Mouse (Mus musculus) ES-E14 (cell line): ENCODE measurements at regions not wholly inside any gene's neighbourhood (a gene's known extent, or its start where the extent isn't known, plus 50 kb on each side); places are given as distances from the start of the nearest gene placed in this dataset.

Source experiments
- DNase-seq: peaks from one replicate; pipeline ENCODE4 v3.0.0-alpha.2; 2013; ENCODE audit warnings: low read depth, low spot score
- H3K27ac ChIP-seq: 2 replicates; pipeline ENCODE4 v1.5.1; 2012; ENCODE audit warnings: low read depth, mild to moderate bottlenecking, low read length, moderate library complexity, mixed read lengths; ENCODE audit not compliant: poor library complexity, insufficient read depth, severe bottlenecking
- H3K36me3 ChIP-seq: 2 replicates; pipeline ENCODE4 v1.6.1; 2012; ENCODE audit warnings: mild to moderate bottlenecking, low read length, moderate library complexity, mixed read lengths; ENCODE audit not compliant: control insufficient read depth, poor library complexity, insufficient read depth, severe bottlenecking
- H3K4me1 ChIP-seq, 2 experiments: fragments of 150-350 bp in 1 of 2; sonication (generic) in 1 of 2; 2 replicates each; pipeline ENCODE4 v1.6.1; 2012; ENCODE audit warnings: low read length in 2 of 2, mild to moderate bottlenecking in 1 of 2, mixed read lengths in 1 of 2; ENCODE audit not compliant: control insufficient read depth in 2 of 2, insufficient read depth in 2 of 2, poor library complexity in 1 of 2
- H3K4me3 ChIP-seq, 2 experiments: fragments of 150-350 bp in 1 of 2; sonication (generic) in 1 of 2; 2 replicates each; pipeline ENCODE4 v1.5.1; 2012; ENCODE audit warnings: low read length in 2 of 2, low read depth in 1 of 2, mild to moderate bottlenecking in 1 of 2, mixed read lengths in 1 of 2; ENCODE audit not compliant: insufficient read depth in 1 of 2, poor library complexity in 1 of 2, severe bottlenecking in 1 of 2
- H3K9ac ChIP-seq: 2 replicates; pipeline ENCODE4 v1.6.1; 2012; ENCODE audit warnings: low read depth, mild to moderate bottlenecking, low read length, mixed read lengths; ENCODE audit not compliant: poor library complexity, insufficient read depth, severe bottlenecking
- H3K9me3 ChIP-seq: fragments of 150-350 bp; sonication (generic); 2 replicates; pipeline ENCODE4 v1.6.1; 2012; ENCODE audit warnings: low read depth, mild to moderate bottlenecking, low read length; ENCODE audit not compliant: control insufficient read depth, insufficient read depth
- CHD2 ChIP-seq: IDR thresholded peaks from 2 replicates; pipeline ENCODE4 v1.6.1; 2014; ENCODE audit warnings: mild to moderate bottlenecking, low read depth, low read length, inconsistent platforms
- HCFC1 ChIP-seq: IDR thresholded peaks from 2 replicates; pipeline ENCODE4 v1.6.1; 2012; ENCODE audit warnings: low read length, inconsistent platforms, borderline replicate concordance; ENCODE audit not compliant: insufficient read depth
- MAFK ChIP-seq: IDR thresholded peaks from 2 replicates; pipeline ENCODE4 v1.6.1; 2014; ENCODE audit warnings: mild to moderate bottlenecking, low read depth, low read length, inconsistent platforms; ENCODE audit not compliant: insufficient read depth
- ZC3H11A ChIP-seq: IDR thresholded peaks from 2 replicates; pipeline ENCODE4 v1.6.1; 2012; ENCODE audit warnings: low read depth, mild to moderate bottlenecking, inconsistent platforms, low read length, borderline replicate concordance
- ZNF384 ChIP-seq: IDR thresholded peaks from 2 replicates; pipeline ENCODE4 v1.6.1; 2012; ENCODE audit warnings: low read depth, low read length, inconsistent platforms
- in situ Hi-C, 2 experiments: fragments of 600-800 bp; cut with MboI; formaldehyde crosslinking; loops; one replicate each; pipeline ENCODE4 v1.15.1; 2025; ENCODE audit warnings: low sequenced_read_pairs in 2 of 2, inconsistent platforms in 1 of 2; ENCODE audit not compliant: unreplicated experiment in 2 of 2

DNA sequence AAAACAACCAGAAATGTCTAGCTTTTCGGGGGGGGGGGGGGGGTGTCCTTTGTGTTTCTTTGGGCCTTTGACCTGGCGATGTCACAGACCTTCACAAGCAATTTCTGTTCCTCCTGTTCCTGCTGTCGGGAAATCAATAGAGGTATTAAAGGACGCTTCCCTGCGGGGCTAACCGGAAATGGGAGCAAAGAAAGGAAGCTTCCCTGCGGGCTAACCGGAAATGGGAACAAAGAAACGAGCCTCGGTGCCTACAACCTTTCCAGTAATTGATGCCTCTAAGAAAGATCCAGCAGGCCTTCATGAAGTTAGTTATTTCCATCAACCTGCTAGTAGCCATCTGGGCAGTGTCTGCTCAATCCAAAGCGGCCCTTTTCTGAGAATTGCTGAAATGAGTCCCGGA is 78.2 kb upstream of the Phyhipl start:
- no peak for DNase-seq
- Histone ChIP-seq H3K4me3 (no peak overlapping the region), H3K36me3 (no peaks in the 10 kb centered on the region), H3K27ac (peak overlapping the region; percentile 75; the same call in 1 of the 2 replicates), H3K4me1 (peaks cover 0 to under 1% of the 10 kb centered on the region in 2 experiments; a peak in 1 of 4 replicates), H3K9ac (no peak overlapping the region), H3K9me3 (no peaks in the 10 kb centered on the region)
- TF ChIP-seq ZC3H11A (no peak), ZNF384 (no peak), CHD2 (no peak), MAFK (no peak), HCFC1 (no peak)
- in situ Hi-C loops, result no loop called here

- H3K27ac ChIP-seq, result no peak overlapping the region; the same call in 1 of the 2 replicates
- no peaks in the 10 kb centered on the region for H3K4me1 ChIP-seq
- no peak for TF ChIP-seq ZC3H11A
- TF ChIP-seq ZNF384, result no peak
- TF ChIP-seq HCFC1, result no peak
- TF ChIP-seq MAFK, result no peak
- no peak for TF ChIP-seq CHD2
- H3K9ac ChIP-seq, result no peak overlapping the region
- in situ Hi-C loops, result no loop called here
- H3K4me3 ChIP-seq, result no peak overlapping the region
- no peaks in the 10 kb centered on the region for H3K36me3 ChIP-seq
- no peak for DNase-seq
- H3K9me3 ChIP-seq, result no peaks in the 10 kb centered on the region
Observed at GRCm38 (mm10) chr10:70733478-70733877, 77.7 kb upstream of the Phyhipl start.

DNA sequence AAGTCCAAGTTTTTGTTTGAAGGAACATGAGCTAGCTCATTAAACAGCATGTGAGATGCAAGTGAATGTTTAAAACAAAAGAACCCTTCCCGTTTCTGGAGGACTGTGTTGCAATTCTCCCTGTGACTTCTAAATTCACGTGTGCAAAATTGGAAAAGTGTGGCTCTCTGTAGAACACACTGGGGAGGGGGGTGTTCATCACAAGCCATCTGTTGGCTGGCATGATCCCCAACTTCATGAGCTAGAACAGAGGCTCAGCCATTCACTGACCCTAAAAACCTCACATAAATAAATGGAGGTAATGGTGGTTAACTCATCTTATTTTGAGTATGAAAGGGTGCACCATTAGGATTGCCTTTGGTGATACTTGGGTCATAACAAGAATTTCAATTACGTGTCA is 69.3 kb upstream of the Phyhipl start:
- Histone ChIP-seq H3K4me3 (no peak overlapping the region), H3K9ac (no peak overlapping the region), H3K27ac (no peak overlapping the region), H3K9me3 (no peaks in the 10 kb centered on the region), H3K4me1 (no peaks in the 10 kb centered on the region; a peak in 1 of 4 replicates), H3K36me3 (no peaks in the 10 kb centered on the region)
- DNase-seq, result no peak
- TF ChIP-seq HCFC1, result no peak
- TF ChIP-seq ZC3H11A, result no peak
- no peak for TF ChIP-seq MAFK
- no peak for TF ChIP-seq ZNF384
- no peak for TF ChIP-seq CHD2
- in situ Hi-C loops, result no loop called here

DNA sequence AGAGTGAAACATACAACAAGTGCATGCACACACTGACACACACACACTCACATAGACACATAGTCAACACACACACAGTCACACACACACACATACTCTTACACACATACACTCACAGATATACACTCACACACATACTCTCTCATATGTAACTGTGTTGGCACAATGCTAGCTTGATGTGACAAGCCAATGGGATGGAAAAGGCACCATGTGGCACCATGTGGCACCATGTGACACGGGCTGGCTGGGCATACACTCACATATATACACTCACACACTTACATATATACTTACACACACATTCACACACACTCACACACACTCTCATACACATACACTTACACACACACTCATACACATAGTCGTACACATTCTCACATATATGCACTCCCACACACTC is 67.0 kb upstream of the Phyhipl start:
- Histone ChIP-seq H3K27ac (no peak overlapping the region), H3K9me3 (no peaks in the 10 kb centered on the region), H3K36me3 (no peaks in the 10 kb centered on the region), H3K9ac (no peak overlapping the region), H3K4me3 (no peak overlapping the region), H3K4me1 (no peaks in the 10 kb centered on the region; a peak in 1 of 4 replicates)
- TF ChIP-seq HCFC1 (no peak), ZNF384 (no peak)
- in situ Hi-C loops, result no loop called here
- DNase-seq, result no peak

GRCm38 (mm10) chr10:70722381-70722780 is 66.6 kb upstream of the Phyhipl start:
- Histone ChIP-seq H3K36me3 (no peaks in the 10 kb centered on the region), H3K4me1 (no peaks in the 10 kb centered on the region; a peak in 1 of 4 replicates), H3K9ac (no peak overlapping the region), H3K27ac (no peak overlapping the region), H3K4me3 (no peak overlapping the region), H3K9me3 (no peaks in the 10 kb centered on the region)
- DNase-seq, result no peak
- in situ Hi-C loops, result no loop called here
- no peak for TF ChIP-seq HCFC1
- TF ChIP-seq CHD2, result no peak
- TF ChIP-seq ZNF384, result no peak
- no peak for TF ChIP-seq ZC3H11A
- TF ChIP-seq MAFK, result no peak
